Mouse (Mus musculus): Measurements from ENCODE around the gene Lce3b. TPM values are rescaled to one million over a fixed set of nuclear protein-coding genes. Genes with fewer than 3 reads are reported as not detected.
A peak's percentile ranks its signal among the peaks of the same experiment; 100 is the strongest.

Lce3b gene
- polyA plus RNA-seq (2014; fragmentation: Nextera tagmentation; extraction: Ambion mirVana) = not detected in 2 replicates

DNA sequence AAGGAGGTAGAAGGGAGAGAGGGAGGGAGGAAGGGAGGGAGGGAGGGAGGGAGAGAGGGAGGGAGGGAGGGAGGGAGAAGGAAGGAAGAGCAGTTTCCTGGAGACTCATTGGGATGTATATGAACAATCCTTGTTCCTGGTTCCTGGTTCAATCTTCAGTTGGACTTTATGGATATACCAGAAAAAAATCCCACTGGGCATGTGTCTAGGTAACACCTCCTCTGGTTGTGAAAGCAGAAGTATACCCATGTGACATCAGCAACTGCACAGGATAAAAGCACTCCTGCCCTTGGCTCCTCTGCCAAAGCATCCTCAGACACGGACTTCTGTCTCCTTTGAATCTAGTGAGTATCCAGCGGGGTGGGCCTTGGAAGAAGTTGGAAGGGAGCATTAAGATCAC, at the start of gene Lce3b:
Gene Lce3b, plus strand, starts transcription at position 301 of the 400 bp plus-strand sequence.
- DNase-seq (no peak), ATAC-seq (ENCODE audit: insufficient read depth) (no peak)
- Histone ChIP-seq H3K36me3 (ENCODE audit: insufficient read depth) (no peaks in the 10 kb centered on the region), H3K4me2 (no peak within 1 kb of the TSS), H3K9me3 (ENCODE audit: low read depth, low read length) (no peaks in the 10 kb centered on the region), H3K27ac (ENCODE audit: low read depth) (no peak within 1 kb of the TSS), H3K9ac (no peak within 1 kb of the TSS), H3K27me3 (ENCODE audit: insufficient read depth, low read length) (no peaks in the 10 kb centered on the region), H3K4me1 (ENCODE audit: insufficient read depth) (no peaks in the 10 kb centered on the region), H3K4me3 (ENCODE audit: low read depth, low read length) (no peak within 1 kb of the TSS)
- no peak for TF ChIP-seq CTCF (IDR thresholded peaks at IDR 0.05; ENCODE audit: low read depth)
- WGBS = 42% methylated on average over 2 of the region's 2 CpGs

GRCm38 (mm10) chr3:92894063-92894462, 38.7 kb upstream of the Lce3b start:
- peak; percentile 25 for DNase-seq
- Histone ChIP-seq H3K9ac (no peak overlapping the region), H3K27ac (ENCODE audit: low read depth) (no peak overlapping the region), H3K4me3 (ENCODE audit: low read depth, low read length) (no peak overlapping the region), H3K9me3 (ENCODE audit: low read depth, low read length) (no peaks in the 10 kb centered on the region), H3K36me3 (ENCODE audit: insufficient read depth) (no peaks in the 10 kb centered on the region), H3K4me1 (ENCODE audit: insufficient read depth) (no peaks in the 10 kb centered on the region), H3K4me2 (no peak overlapping the region), H3K27me3 (ENCODE audit: insufficient read depth, low read length) (no peaks in the 10 kb centered on the region)
- no peak for TF ChIP-seq CTCF (IDR thresholded peaks at IDR 0.05; ENCODE audit: low read depth)
- no peak for ATAC-seq (ENCODE audit: insufficient read depth)
- WGBS = 53% methylated on average over 3 of the region's 3 CpGs

DNA sequence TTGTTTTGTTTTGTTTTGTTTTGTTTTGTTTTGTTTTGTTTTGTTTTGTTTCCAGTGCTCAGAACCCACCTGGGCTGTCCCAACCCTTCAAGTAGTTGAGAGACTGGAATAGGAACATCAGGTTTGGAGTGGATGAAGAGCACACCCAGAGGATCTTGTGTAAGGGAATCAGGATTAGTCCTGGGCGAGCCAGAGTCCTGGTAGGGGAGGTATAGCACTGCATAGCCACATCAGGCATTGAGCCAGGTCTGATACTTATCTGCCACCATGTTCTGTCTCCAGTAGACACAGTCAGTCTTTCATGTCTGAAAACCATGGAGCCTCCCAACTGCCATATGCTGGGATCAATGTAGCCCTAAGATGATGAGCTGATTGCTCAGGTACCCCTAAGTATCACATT, 38.3 kb upstream of the Lce3b start:
- DNase-seq (no peak), ATAC-seq (ENCODE audit: insufficient read depth) (no peak)
- no peak for TF ChIP-seq CTCF (IDR thresholded peaks at IDR 0.05; ENCODE audit: low read depth)
- no peaks in the 10 kb centered on the region for H3K9me3 ChIP-seq (ENCODE audit: low read depth, low read length)
- H3K4me3 ChIP-seq (ENCODE audit: low read depth, low read length) = no peak overlapping the region
- H3K4me2 ChIP-seq = no peak overlapping the region
- no peak overlapping the region for H3K27ac ChIP-seq (ENCODE audit: low read depth)
- no peaks in the 10 kb centered on the region for H3K4me1 ChIP-seq (ENCODE audit: insufficient read depth)
- H3K27me3 ChIP-seq (ENCODE audit: insufficient read depth, low read length) = no peaks in the 10 kb centered on the region
- H3K36me3 ChIP-seq (ENCODE audit: insufficient read depth) = no peaks in the 10 kb centered on the region
- WGBS = 54% methylated on average over 1 of the region's 1 CpGs
- H3K9ac ChIP-seq = no peak overlapping the region

DNA sequence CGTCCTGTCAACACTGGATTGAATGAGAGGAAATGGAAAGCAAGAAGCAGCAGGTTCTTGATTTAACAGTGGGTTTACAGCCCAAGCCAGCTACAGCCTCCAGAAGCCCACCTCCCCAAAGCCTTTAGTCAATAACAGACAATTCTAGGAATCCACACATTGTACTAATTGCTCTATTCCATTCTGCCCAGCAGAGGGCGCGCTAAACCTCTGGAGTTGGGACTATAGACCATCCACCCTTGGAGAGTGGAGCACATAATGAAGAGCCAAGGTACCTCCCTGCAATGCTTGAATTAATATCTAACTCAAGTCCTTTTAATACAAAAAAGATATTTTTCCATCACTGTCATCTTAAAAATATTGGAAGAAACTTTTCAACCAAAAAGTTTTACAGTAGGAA, 29.8 kb upstream of the Lce3b start:
- Histone ChIP-seq H3K4me2 (no peak overlapping the region), H3K27ac (ENCODE audit: low read depth) (no peak overlapping the region), H3K36me3 (ENCODE audit: insufficient read depth) (no peaks in the 10 kb centered on the region), H3K4me1 (ENCODE audit: insufficient read depth) (no peaks in the 10 kb centered on the region), H3K9ac (no peak overlapping the region), H3K9me3 (ENCODE audit: low read depth, low read length) (no peaks in the 10 kb centered on the region), H3K27me3 (ENCODE audit: insufficient read depth, low read length) (no peaks in the 10 kb centered on the region), H3K4me3 (ENCODE audit: low read depth, low read length) (no peak overlapping the region)
- 26% methylated on average over 3 of the region's 3 CpGs for WGBS
- ATAC-seq (ENCODE audit: insufficient read depth) = no peak
- peak; percentile 66 for DNase-seq
- peak; percentile 61 for TF ChIP-seq CTCF (IDR thresholded peaks at IDR 0.05; ENCODE audit: low read depth)

DNA sequence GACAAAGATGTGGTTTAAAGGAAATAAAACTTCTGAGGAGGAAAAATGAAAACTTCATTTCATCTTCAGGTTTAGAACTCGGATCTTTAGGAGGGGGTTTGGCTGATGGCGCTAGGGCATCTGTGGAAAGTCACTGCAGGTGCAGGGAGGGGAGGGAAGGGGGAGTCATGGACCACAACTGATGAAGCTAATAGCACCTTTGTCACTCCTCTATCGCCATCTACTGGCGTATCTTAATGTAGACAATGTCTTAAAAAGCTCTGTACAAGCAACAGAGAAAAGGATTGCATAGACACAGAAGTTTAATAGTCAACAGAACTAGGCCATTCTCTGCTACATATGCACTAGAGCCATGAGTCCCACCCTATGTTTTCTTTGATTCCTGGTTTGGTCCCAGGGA, 29.1 kb upstream of the Lce3b start:
- Histone ChIP-seq H3K4me1 (ENCODE audit: insufficient read depth) (no peaks in the 10 kb centered on the region), H3K9me3 (ENCODE audit: low read depth, low read length) (no peaks in the 10 kb centered on the region), H3K27ac (ENCODE audit: low read depth) (no peak overlapping the region), H3K4me2 (no peak overlapping the region), H3K4me3 (ENCODE audit: low read depth, low read length) (no peak overlapping the region), H3K27me3 (ENCODE audit: insufficient read depth, low read length) (no peaks in the 10 kb centered on the region), H3K36me3 (ENCODE audit: insufficient read depth) (no peaks in the 10 kb centered on the region), H3K9ac (no peak overlapping the region)
- 14% methylated on average over 4 of the region's 4 CpGs for WGBS
- DNase-seq (peak; percentile 62), ATAC-seq (ENCODE audit: insufficient read depth) (no peak; the same call in 1 of the 2 replicates)
- TF ChIP-seq CTCF (IDR thresholded peaks at IDR 0.05; ENCODE audit: low read depth) = peak; percentile 49

GRCm38 (mm10) chr3:92905182-92905581, 27.6 kb upstream of the Lce3b start:
- ATAC-seq (ENCODE audit: insufficient read depth) (peak; percentile 65; the same call in 1 of the 2 replicates), DNase-seq (peak; percentile 49)
- H3K27ac ChIP-seq (ENCODE audit: low read depth) = no peak overlapping the region
- H3K9ac ChIP-seq = no peak overlapping the region
- no peak overlapping the region for H3K4me2 ChIP-seq
- WGBS = 33% methylated on average over 3 of the region's 3 CpGs
- no peaks in the 10 kb centered on the region for H3K27me3 ChIP-seq (ENCODE audit: insufficient read depth, low read length)
- H3K9me3 ChIP-seq (ENCODE audit: low read depth, low read length) = no peaks in the 10 kb centered on the region
- H3K4me1 ChIP-seq (ENCODE audit: insufficient read depth) = no peaks in the 10 kb centered on the region
- no peaks in the 10 kb centered on the region for H3K36me3 ChIP-seq (ENCODE audit: insufficient read depth)
- TF ChIP-seq CTCF (IDR thresholded peaks at IDR 0.05; ENCODE audit: low read depth) = no peak
- H3K4me3 ChIP-seq (ENCODE audit: low read depth, low read length) = no peak overlapping the region

DNA sequence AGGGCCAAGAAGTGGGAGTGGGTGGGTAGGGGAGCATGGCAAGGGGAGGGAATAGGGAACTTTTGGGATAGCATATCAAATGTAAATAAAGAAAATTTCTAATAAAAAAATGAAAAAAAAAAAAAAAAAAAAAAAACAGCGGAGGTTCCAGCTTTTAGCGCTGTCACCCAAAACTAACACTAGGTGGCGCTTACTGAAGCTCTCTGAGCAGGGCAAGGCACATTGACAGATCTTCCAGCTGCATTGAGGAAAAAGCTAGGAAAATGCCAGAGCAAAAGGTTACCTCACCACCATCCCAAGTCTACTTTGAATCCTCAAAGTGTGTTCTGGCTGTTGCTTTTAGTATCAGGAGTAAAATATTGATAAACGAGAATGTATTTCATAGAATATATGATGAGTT, 25.2 kb upstream of the Lce3b start:
- no peaks in the 10 kb centered on the region for H3K9me3 ChIP-seq (ENCODE audit: low read depth, low read length)
- H3K27me3 ChIP-seq (ENCODE audit: insufficient read depth, low read length) = no peaks in the 10 kb centered on the region
- DNase-seq = peak; percentile 78
- H3K4me2 ChIP-seq = no peak overlapping the region
- peak; percentile 58; the same call in 1 of the 2 replicates for ATAC-seq (ENCODE audit: insufficient read depth)
- TF ChIP-seq CTCF (IDR thresholded peaks at IDR 0.05; ENCODE audit: low read depth) = peak; percentile 69
- H3K36me3 ChIP-seq (ENCODE audit: insufficient read depth) = no peaks in the 10 kb centered on the region
- WGBS = 26% methylated on average over 4 of the region's 4 CpGs
- H3K9ac ChIP-seq = no peak overlapping the region
- no peak overlapping the region for H3K27ac ChIP-seq (ENCODE audit: low read depth)
- H3K4me3 ChIP-seq (ENCODE audit: low read depth, low read length) = no peak overlapping the region
- no peaks in the 10 kb centered on the region for H3K4me1 ChIP-seq (ENCODE audit: insufficient read depth)

GRCm38 (mm10) chr3:92920364-92920763, 12.4 kb upstream of the Lce3b start:
- no peak overlapping the region for H3K27ac ChIP-seq (ENCODE audit: low read depth)
- no peaks in the 10 kb centered on the region for H3K4me1 ChIP-seq (ENCODE audit: insufficient read depth)
- no peaks in the 10 kb centered on the region for H3K9me3 ChIP-seq (ENCODE audit: low read depth, low read length)
- no peak overlapping the region for H3K4me3 ChIP-seq (ENCODE audit: low read depth, low read length)
- no peak for ATAC-seq (ENCODE audit: insufficient read depth)
- WGBS = 52% methylated on average over 4 of the region's 4 CpGs
- H3K27me3 ChIP-seq (ENCODE audit: insufficient read depth, low read length) = no peaks in the 10 kb centered on the region
- H3K9ac ChIP-seq = no peak overlapping the region
- H3K36me3 ChIP-seq (ENCODE audit: insufficient read depth) = no peaks in the 10 kb centered on the region
- DNase-seq = peak; percentile 61
- H3K4me2 ChIP-seq = no peak overlapping the region
- peak; percentile 48 for TF ChIP-seq CTCF (IDR thresholded peaks at IDR 0.05; ENCODE audit: low read depth)
